Mouse (Mus musculus): ENCODE data around the gene Ankrd44.

- TF ChIP-seq USF2 (conservative IDR thresholded peaks at IDR 0.05; ENCODE audit: low read depth, low read length) (no peak), NRF1 (IDR thresholded peaks at IDR 0.05; ENCODE audit: low read depth, low read length) (no peak), SIN3A (IDR thresholded peaks at IDR 0.05; ENCODE audit: low read length) (no peak), POLR2A (IDR thresholded peaks at IDR 0.05; ENCODE audit: low read depth, low read length) (no peak), EP300 (IDR thresholded peaks at IDR 0.05; ENCODE audit: low read length) (no peak), CTCF (conservative IDR thresholded peaks at IDR 0.05 in 1 of 2, IDR thresholded peaks at IDR 0.05 in 1 of 2; ENCODE audit: low read depth in 2 of 2, low read length in 2 of 2) (no peak), TCF12 (IDR thresholded peaks at IDR 0.05; ENCODE audit: low read depth, low read length) (no peak), GABPA (IDR thresholded peaks at IDR 0.05; ENCODE audit: insufficient replicate concordance, low read depth, low read length) (no peak)
Observed at GRCm38 (mm10) chr1:54743072-54743471, 183.1 kb downstream of the Ankrd44 start.

Data from CH12.LX (cell line).